Mouse (Mus musculus): ENCODE measurements around the gene Fam193a. TPM values are rescaled to one million over a fixed set of nuclear protein-coding genes. Genes with fewer than 3 reads are reported as not detected.

Fam193a gene
- total and polyA plus RNA-seq, 3 experiments = 10.9 to 317 (median 37.1) TPM

- Histone ChIP-seq H3K9ac (ENCODE audit: control insufficient read depth, low read depth, low read length, poor library complexity, severe bottlenecking) (no peak overlapping the region), H3K27me3 (ENCODE audit: control insufficient read depth in 1 of 2, insufficient read depth in 2 of 2, low read length in 2 of 2) (no peaks in the 10 kb centered on the region), H3K27ac (ENCODE audit: control insufficient read depth, low read depth, low read length) (no peak overlapping the region), H3K4me3 (ENCODE audit: control insufficient read depth in 1 of 2, insufficient read depth in 1 of 2, low read depth in 2 of 2, low read length in 2 of 2) (no peak overlapping the region), H3K79me2 (ENCODE audit: control insufficient read depth, insufficient read depth, low read length, poor library complexity) (peaks cover 42% of the 10 kb centered on the region), H3K4me1 (ENCODE audit: control insufficient read depth in 1 of 2, insufficient read depth in 2 of 2, low read length in 2 of 2) (peaks cover 12 to 20% of the 10 kb centered on the region in 2 experiments), H3K36me3 (ENCODE audit: control insufficient read depth in 1 of 2, insufficient read depth in 2 of 2, low read length in 2 of 2) (peaks cover 0 to 24% of the 10 kb centered on the region in 2 experiments; a peak in 2 of 4 replicates), H3K9me3 (replicated peaks; ENCODE audit: insufficient read depth, low read length) (no peaks in the 10 kb centered on the region)
- no peak for TF ChIP-seq GATA1 (IDR thresholded peaks at IDR 0.05; ENCODE audit: low read depth, low read length)
- no peak for TF ChIP-seq E2F4 (IDR thresholded peaks at IDR 0.05; ENCODE audit: borderline replicate concordance, low read depth, low read length)
- no peak for TF ChIP-seq BHLHE40 (IDR thresholded peaks at IDR 0.05; ENCODE audit: borderline replicate concordance, low read depth, low read length)
- TF ChIP-seq GABPA (IDR thresholded peaks at IDR 0.05; ENCODE audit: low read depth, low read length) = no peak
- TF ChIP-seq TAL1 (IDR thresholded peaks at IDR 0.05; ENCODE audit: low read length) = no peak
- no peak for TF ChIP-seq ELF1 (IDR thresholded peaks at IDR 0.05; ENCODE audit: low read depth, low read length)
- TF ChIP-seq EP300 (IDR thresholded peaks at IDR 0.05; ENCODE audit: low read depth in 1 of 2, low read length in 2 of 2) = no peak
- TF ChIP-seq CTCF (IDR thresholded peaks at IDR 0.05 in 2 of 3, conservative IDR thresholded peaks at IDR 0.05 in 1 of 3; ENCODE audit: control insufficient read depth in 1 of 3, insufficient read depth in 1 of 3, low read depth in 2 of 3, low read length in 3 of 3, poor library complexity in 1 of 3, severe bottlenecking in 1 of 3) = no peak
- no peak for TF ChIP-seq TCF12 (IDR thresholded peaks at IDR 0.05; ENCODE audit: low read depth, low read length)
- no peak for TF ChIP-seq HCFC1 (IDR thresholded peaks at IDR 0.05; ENCODE audit: low read depth, low read length)
- no peak for DNase-seq (ENCODE audit: low read depth, low spot score)
Observed at GRCm38 (mm10) chr5:34393251-34393650, 23.5 kb downstream of the Fam193a start.

DNA sequence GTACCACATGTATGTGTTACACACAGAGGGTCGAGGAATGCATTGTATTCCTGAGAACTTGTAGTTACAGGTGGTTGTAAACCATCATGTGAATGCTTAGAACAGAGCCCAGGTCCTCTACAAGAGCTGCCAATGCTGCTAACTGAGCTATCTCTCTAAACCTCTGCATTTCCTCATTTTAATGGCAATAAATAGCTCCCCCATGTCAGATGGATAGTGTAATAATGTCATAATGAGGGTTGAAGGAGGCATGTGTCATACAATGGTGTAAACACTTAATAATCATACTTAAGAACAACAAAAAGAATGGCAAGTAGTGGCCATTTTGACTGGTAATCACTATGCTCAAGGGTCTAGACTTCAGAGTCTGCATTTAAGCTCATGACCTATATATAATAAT is 25.6 kb downstream of the Fam193a start:
- no peaks in the 10 kb centered on the region for H3K27me3 ChIP-seq (ENCODE audit: control insufficient read depth in 1 of 2, insufficient read depth in 2 of 2, low read length in 2 of 2)
- no peak overlapping the region for H3K9ac ChIP-seq (ENCODE audit: control insufficient read depth, low read depth, low read length, poor library complexity, severe bottlenecking)
- peaks cover 0 to 30% of the 10 kb centered on the region in 2 experiments; a peak in 2 of 4 replicates for H3K36me3 ChIP-seq (ENCODE audit: control insufficient read depth in 1 of 2, insufficient read depth in 2 of 2, low read length in 2 of 2)
- DNase-seq (ENCODE audit: low read depth, low spot score) = peak; percentile 53
- peaks cover 12 to 24% of the 10 kb centered on the region in 2 experiments for H3K4me1 ChIP-seq (ENCODE audit: control insufficient read depth in 1 of 2, insufficient read depth in 2 of 2, low read length in 2 of 2)
- H3K27ac ChIP-seq (ENCODE audit: control insufficient read depth, low read depth, low read length) = no peak overlapping the region
- peaks cover 48% of the 10 kb centered on the region for H3K79me2 ChIP-seq (ENCODE audit: control insufficient read depth, insufficient read depth, low read length, poor library complexity)
- H3K9me3 ChIP-seq (replicated peaks; ENCODE audit: insufficient read depth, low read length) = no peaks in the 10 kb centered on the region
- no peak overlapping the region for H3K4me3 ChIP-seq (ENCODE audit: control insufficient read depth in 1 of 2, insufficient read depth in 1 of 2, low read depth in 2 of 2, low read length in 2 of 2)
- TF ChIP-seq MXI1 (IDR thresholded peaks at IDR 0.05; ENCODE audit: low read depth, low read length) (peak; percentile 44; the same call in 1 of the 2 replicates), EP300 (IDR thresholded peaks at IDR 0.05; ENCODE audit: low read depth in 1 of 2, low read length in 2 of 2) (peak; percentile 17 to 54; a peak in 1 of 4 replicates), GATA1 (IDR thresholded peaks at IDR 0.05; ENCODE audit: low read depth, low read length) (0 out of 2 replicates have a peak, but pooled peaks have one; percentile 17), CTCF (IDR thresholded peaks at IDR 0.05 in 2 of 3, conservative IDR thresholded peaks at IDR 0.05 in 1 of 3; ENCODE audit: control insufficient read depth in 1 of 3, insufficient read depth in 1 of 3, low read depth in 2 of 3, low read length in 3 of 3, poor library complexity in 1 of 3, severe bottlenecking in 1 of 3) (no peak), MAX (IDR thresholded peaks at IDR 0.05; ENCODE audit: low read length) (0 out of 2 replicates have a peak, but pooled peaks have one; percentile 11), SIN3A (IDR thresholded peaks at IDR 0.05; ENCODE audit: low read length) (peak; percentile 18; the same call in 1 of the 2 replicates), RAD21 (IDR thresholded peaks at IDR 0.05; ENCODE audit: low read depth, low read length) (no peak), TCF12 (IDR thresholded peaks at IDR 0.05; ENCODE audit: low read depth, low read length) (no peak)

All from MEL (cell line).